Mouse (Mus musculus) kidney, adult 9 months (tissue): ENCODE results near the gene Usp17ld.
"Not testable (repeated sequence)": the region's sequence is repeated elsewhere in the genome, so short reads cannot be mapped to it uniquely, and the experiment has no call there.

Experiments used
- DNase-seq: peaks from one replicate; pipeline ENCODE4 v3.0.0; 2022

The Usp17ld gene

GRCm38 (mm10) chr7:103252405-103252804, at the start of gene Usp17ld:
Gene Usp17ld (minus strand): TSS chr7:103252505.
- DNase-seq: not testable (repeated sequence)

DNA sequence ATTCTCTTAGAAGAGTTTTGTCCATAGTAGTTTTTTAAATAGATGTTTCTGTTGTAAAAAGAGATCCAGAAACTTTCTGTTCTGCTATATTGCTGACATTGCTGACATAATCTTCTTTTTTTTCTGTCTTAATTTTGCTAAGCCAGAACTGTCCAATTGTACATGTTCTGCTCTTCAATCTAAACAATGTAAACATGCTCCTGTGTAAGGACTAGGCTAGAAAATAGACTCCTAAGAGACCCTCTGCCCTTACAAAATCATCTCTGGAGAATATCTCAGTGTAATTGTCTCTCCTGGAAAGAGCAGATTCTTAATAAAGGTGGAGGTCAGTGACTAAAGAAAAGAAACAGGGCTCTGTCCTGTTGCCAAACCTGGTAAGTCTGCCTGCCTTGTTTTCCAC, 35.6 kb downstream of the Usp17ld start, which contains the start of gene Olfr594:
TSS of gene Olfr594 (plus strand) at position 301 of the 400 bp plus-strand sequence.
- DNase-seq: no peak

- peak; percentile 10 for DNase-seq
Observed at GRCm38 (mm10) chr7:103212050-103212449, 40.3 kb downstream of the Usp17ld start.

DNA sequence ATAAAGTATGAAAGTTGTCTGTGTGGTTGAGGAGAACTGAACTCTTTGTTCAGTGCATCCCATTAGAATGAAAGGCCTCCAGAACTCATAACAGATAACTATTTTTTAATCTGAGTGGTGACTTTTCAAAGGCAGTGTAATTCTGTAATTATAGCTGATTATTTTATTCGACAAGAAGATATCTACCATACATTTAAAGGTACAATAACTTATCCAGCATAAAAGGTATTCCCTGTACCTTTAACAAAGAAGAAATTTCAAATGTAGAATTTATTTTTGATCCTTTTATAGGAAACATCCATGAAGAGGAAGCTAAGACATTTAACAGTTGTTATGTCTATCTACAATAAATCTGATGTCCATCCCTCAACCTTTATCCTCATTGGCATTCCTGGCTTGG, 40.7 kb downstream of the Usp17ld start, which contains the start of gene Olfr593:
TSS of gene Olfr593 (plus strand) at position 301 of the 400 bp plus-strand sequence.
- no peak for DNase-seq
